Mouse (Mus musculus) left cerebral cortex, adult 2 months (tissue): ENCODE data around the gene Crocc2. TPM values are rescaled to one million over a fixed set of nuclear protein-coding genes. Genes with fewer than 3 reads are reported as not detected.

Source experiments
- DNase-seq, 2 experiments: peaks; one replicate each; pipeline ENCODE4 v3.0.0; 2021 to 2022; ENCODE audit warnings: low spot score in 2 of 2, mixed read lengths in 1 of 2; ENCODE audit errors: extremely low spot score in 1 of 2
- H3K27ac ChIP-seq: fragments of 200-600 bp; 2 replicates; pipeline ENCODE4 v1.8.1; 2022
- H3K4me3 ChIP-seq: fragments of 200-600 bp; 2 replicates; pipeline ENCODE4 v1.8.1; 2022
- CTCF ChIP-seq: fragments of 200-600 bp; IDR thresholded peaks from 2 replicates; pipeline ENCODE4 v1.8.1; 2022; ENCODE audit warnings: antibody characterized with exemption, mild to moderate bottlenecking, moderate library complexity
- intact Hi-C: fragments of 180-260 bp; cut with DNase I; formaldehyde crosslinking; loops from one replicate; pipeline ENCODE4 v1.15.1; 2025
- total RNA-seq, 2 experiments: library from RNA; stranded (reverse); gene quantifications; 2 replicates each; pipeline ENCODE4 v1.2.3; 2021

The Crocc2 gene
- total RNA-seq, 2 experiments from 2014 or later, result 0.07 to 0.12 TPM

DNA sequence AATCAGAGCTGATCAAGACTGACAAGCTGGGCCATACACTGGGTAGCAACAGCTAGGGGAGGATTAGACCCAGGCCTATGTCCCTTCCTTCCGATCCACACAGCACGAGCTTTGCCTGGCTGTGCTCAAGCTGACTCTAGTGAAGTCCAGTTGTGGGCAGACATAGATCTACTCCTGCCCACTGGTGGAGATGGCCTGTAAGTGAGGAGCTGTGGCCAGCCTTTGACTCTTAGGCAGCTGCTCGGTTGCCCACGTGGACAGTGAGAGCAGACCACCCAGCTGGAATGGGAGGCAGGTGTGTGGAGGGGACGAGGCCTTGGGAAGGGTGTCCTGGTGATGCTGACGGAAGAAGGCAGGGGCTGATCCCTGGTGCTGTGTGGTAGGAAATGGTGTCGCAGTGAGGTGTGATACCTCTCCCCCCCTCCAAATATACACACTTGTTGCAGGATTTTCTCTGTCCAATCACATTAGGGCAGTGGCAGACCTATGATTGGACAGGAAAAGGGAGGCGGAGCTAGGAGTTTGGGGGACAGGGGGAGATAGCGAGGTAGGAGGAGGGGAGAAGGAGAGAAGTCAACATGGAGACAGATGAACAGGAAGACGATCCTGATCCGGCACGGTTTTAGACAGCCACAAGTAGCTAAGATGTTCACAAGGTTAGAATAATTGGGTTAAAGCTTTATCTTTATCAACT, 37.9 kb downstream of the Crocc2 start:
- intact Hi-C loops, result no loop called here
- no peak overlapping the region for H3K4me3 ChIP-seq
- no peak overlapping the region for H3K27ac ChIP-seq
- peak; percentile 31 for TF ChIP-seq CTCF
- no peak for DNase-seq

DNA sequence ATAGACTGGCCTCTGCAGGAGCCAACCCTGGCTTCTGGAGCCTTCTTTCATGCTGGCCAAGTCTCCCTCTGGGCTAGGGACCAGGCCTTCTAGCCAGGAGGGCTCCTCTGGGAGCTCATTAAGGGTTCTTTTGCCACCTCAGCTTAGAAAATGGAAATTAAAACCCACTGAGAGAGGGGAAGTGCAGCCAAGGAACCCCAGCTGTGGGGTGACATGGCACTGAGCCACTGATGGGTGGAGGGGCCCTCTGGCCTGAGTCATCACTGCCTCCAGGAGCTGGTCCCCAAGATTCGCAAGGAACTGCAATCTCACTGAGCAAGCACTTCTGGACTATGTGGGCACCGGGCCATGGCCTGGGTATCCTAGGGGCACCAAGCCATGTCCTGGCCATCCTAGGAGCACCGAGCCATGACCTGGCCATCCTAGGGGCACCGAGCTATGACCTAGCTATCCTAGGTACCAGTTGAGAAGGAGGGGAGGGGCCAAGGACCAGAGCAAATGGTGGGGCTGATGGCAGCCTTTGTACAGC, 39.1 kb downstream of the Crocc2 start:
- intact Hi-C loops, result no loop called here
- no peak overlapping the region for H3K4me3 ChIP-seq
- TF ChIP-seq CTCF, result no peak
- peak in 1 of 2 experiments; percentile 29 for DNase-seq
- no peak overlapping the region for H3K27ac ChIP-seq

DNA sequence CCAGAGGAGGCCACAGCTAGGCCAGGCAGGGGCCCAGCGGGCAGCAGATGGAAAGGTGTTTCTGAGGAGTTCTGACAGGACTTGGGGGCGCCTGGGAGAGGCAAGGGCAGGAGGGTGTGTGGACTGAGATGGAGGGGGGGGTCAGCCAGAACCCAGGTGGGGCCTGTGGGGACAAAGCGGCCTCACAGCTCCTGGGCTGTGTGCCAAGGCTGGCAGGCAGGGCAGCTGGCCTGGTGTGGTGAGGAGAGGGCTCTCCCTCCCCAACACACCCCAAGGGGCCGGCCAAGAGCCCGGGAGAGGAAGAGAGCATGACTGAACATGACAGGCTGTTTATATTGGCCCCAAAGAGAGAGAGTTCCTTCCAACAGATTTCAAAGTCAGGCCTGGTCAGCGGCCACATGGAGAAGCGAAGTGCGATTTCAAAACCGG, 41.7 kb downstream of the Crocc2 start:
- intact Hi-C loops, result no loop called here
- Histone ChIP-seq H3K27ac (no peak overlapping the region), H3K4me3 (no peak overlapping the region)
- TF ChIP-seq CTCF, result no peak
- peak; percentile 22 to 63 for DNase-seq

DNA sequence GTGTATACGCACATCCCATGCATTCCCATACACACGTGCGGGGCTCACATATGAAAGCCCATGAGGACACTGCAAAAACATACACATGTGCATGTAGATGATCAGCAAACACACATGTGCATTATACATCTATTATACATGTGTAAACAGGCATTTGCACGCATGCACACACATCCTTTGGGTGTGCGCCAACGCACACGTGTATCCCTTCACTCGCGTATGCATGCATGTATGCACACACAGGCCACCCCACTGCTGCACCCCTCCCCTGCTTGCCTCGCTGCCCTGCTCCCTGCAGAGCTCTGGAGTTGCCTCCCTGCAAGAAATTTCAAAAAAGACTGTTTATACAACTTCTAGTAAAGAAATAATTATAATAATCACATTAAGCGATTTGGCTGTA, 42.5 kb downstream of the Crocc2 start:
- DNase-seq, result no peak
- intact Hi-C loops, result no loop called here

DNA sequence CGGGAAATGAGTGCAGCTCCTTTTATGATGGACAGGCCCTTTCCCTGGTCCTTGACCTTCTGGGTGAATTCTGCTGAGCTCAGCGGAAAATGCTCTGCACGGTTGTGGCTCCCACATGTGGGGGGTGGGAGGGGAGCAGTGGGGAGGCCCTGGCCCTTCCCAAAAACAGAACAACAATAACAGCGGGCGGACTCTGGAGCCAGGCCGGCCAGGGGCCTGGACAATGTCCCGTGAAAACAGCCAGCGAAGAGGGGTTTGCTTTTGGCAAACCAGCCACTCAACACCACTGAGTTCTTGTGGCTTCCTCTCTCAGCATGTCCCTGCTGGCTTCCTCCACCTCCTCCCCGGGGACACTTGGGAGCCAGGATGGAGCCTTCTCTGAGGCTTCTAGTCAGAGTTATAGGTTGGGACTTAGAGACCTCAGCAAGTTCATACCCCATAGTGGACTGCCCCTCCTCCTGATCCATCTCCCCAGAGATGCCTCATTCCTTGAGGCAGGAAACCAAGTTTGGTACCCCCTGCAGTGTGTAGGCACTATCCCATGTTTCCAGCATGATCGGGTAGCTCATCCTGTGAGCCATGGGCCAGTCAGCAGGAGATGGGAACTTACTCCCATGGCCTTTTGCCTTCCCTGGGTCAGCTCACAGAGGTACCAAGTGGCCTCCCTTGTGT, 43.2 kb downstream of the Crocc2 start:
- DNase-seq, result no peak
- H3K4me3 ChIP-seq, result no peak overlapping the region
- intact Hi-C loops, result no loop called here
- TF ChIP-seq CTCF, result no peak
- H3K27ac ChIP-seq, result no peak overlapping the region

More for the DNA sequence above, 42.5 kb downstream of the Crocc2 start:
- no peak overlapping the region for H3K4me3 ChIP-seq
- H3K27ac ChIP-seq, result no peak overlapping the region
- TF ChIP-seq CTCF, result no peak

DNA sequence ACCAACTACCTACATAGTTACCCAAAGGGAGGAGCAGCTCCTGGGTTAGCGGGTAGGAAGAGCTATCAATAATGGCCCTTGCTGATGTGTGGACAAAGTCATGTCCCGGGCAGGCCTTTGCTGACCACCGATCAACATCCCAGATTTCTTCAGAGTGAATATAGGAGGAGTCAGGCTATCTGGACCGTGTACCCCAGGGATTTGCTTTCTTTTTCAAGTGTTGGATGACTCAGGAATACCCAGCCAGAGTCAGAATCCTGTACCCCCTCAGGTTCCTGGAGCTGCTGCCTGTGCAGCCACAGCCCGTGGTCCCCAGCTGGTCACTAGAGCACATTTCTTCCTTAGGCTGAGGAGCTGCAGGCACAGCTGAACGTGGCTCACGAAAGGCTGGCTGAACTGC, 43.9 kb downstream of the Crocc2 start:
- Histone ChIP-seq H3K4me3 (no peak overlapping the region), H3K27ac (no peak overlapping the region)
- intact Hi-C loops, result no loop called here
- no peak for DNase-seq
- no peak for TF ChIP-seq CTCF

DNA sequence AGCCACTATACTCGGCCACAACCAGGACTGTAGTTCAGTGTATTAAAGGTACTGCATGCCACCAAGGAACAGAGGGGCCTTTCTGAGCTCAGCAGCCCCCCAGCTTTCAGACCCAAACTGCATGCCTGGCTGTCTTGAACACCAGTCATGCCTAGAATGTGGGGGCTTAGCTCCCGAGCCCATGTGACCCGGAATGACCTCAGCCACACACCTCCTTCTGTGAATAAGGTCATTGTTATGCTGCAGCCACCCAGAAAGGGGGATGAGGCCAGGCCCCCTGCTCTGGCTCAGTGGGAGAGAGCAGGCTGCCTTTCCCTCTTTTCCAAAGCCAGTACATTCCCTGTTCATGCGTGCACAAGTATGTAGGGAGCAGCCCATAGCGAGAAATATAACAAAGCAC, 46.1 kb downstream of the Crocc2 start:
- H3K4me3 ChIP-seq, result no peak overlapping the region
- intact Hi-C loops, result no loop called here
- no peak overlapping the region for H3K27ac ChIP-seq
- DNase-seq, result no peak
- TF ChIP-seq CTCF, result no peak

DNA sequence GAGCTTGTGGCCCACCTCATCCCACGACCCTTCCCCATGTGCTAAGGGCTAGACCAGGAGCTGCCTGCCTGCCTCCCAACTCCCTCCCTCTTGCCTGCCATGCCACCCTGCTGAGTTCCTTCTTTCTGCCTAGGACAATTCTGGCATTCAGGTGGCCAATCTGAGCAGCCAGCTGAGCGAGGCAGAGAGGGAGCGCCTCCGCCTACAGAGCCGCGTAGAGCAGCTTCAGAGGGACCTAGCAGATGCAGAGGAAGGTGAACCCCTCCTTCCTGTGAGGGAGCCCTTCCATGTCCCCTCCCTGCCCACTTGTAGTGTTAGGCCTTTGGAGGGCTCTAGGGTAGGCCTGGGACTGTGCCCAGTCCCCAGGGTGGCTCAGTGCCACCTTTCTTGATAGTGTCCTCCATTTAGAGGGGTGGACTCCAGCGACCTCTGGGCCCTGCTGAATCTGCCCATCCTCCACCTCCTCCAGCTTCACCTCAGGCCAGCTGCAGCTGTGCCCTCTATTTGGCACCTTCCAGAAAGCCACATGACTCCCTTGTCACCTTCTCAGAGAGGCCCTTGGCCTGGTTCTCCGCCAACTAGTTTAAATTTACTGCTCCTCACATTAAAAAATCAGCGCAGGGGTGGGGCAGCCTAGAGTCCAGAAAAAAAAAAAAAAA, 48.4 kb downstream of the Crocc2 start:
- DNase-seq, result no peak
- no peak overlapping the region for H3K27ac ChIP-seq
- no peak for TF ChIP-seq CTCF
- no peak overlapping the region for H3K4me3 ChIP-seq
- intact Hi-C loops, result no loop called here

DNA sequence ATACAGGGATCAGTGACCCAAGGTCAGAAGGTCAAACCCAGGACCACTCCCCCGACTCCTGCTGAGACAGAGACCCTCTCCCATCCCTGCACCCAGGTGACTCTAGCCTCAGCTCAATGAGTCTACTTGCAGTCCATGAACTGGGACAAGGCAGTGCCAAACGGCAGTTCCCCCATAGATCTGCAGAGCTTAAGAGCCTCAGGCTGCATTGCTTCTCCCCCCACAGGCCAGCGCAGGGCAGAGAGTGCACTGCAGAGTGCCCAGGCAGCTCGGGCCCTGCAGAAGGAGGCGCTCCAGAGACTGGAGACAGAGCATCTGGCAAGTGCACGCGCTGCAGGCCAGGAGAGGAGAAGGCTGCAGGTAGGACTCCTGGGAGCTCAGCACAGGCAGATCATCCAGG, 49.0 kb downstream of the Crocc2 start:
- H3K27ac ChIP-seq, result no peak overlapping the region
- DNase-seq, result no peak
- intact Hi-C loops, result no loop called here
- TF ChIP-seq CTCF, result no peak
- no peak overlapping the region for H3K4me3 ChIP-seq

DNA sequence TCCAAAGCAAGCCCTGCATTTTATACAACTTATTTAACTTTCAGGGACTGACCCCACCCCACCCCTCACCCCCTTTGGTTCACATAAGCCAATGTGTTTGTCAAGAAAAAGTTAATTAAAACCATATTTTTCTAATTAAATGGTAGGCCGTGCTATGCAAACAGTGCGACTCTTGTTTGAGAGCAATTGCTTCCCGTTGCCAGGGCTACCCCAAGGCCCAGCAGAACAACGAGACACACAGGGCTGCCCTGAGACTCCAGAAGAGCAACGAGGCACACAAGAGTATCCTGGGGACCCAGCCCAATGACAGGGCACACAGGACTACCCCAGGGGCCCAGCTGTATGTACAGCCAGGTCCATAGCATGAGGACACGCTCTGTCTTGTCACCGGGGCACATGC, 52.3 kb downstream of the Crocc2 start:
- intact Hi-C loops, result no loop called here
- no peak for DNase-seq
- TF ChIP-seq CTCF, result no peak

DNA sequence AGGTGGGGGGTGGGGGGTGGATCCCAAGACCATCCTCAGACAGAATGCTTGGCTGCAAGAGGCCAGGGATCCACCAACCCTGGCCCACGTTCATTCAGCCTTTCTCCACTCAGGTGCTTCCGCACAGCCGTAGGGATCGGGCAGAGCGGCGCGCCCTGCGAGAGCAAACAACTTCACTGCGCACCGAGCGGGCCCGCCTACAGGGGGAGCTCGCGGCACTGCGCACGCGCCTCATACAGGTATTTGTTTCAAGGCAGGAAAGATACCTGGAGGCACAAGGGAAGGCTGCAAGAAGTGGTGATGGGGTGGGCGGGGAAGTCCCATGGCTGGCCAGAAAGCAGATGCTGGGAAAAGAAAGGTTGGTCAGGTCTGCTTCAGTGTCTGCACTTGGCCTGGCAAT, 55.4 kb downstream of the Crocc2 start:
- Histone ChIP-seq H3K4me3 (no peak overlapping the region), H3K27ac (no peak overlapping the region)
- intact Hi-C loops, result no loop called here
- DNase-seq, result no peak
- TF ChIP-seq CTCF, result peak; percentile 65

More for the DNA sequence above, 52.3 kb downstream of the Crocc2 start:
- Histone ChIP-seq H3K4me3 (no peak overlapping the region), H3K27ac (no peak overlapping the region)

DNA sequence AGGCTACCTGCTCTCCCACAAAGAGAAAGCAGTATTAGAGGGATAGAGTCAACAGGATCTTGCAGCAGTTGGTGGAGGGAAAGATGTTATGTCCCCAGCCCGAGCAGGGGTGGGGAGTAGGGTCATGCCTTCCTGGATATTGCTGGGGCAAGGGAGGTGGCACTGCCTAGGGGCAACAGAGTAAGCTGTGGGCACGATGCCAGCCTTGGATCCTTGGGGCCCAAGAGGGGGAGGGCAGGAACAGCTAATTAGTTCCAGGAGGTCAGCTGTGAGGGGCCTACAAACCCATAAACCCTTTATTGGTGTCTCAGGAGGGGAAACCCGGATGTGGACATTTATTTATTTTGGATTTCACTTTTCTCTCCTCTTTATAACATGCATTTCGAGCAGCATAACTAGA, 56.7 kb downstream of the Crocc2 start:
- intact Hi-C loops, result no loop called here
- no peak for TF ChIP-seq CTCF
- Histone ChIP-seq H3K27ac (no peak overlapping the region), H3K4me3 (no peak overlapping the region)
- no peak for DNase-seq
